Mouse (Mus musculus): ENCODE measurements around the gene Klhl7. TPM values are rescaled to one million over a fixed set of nuclear protein-coding genes. Genes with fewer than 3 reads are reported as not detected.

The Klhl7 gene
- polyA plus RNA-seq, 1 experiment from 2014 or later: 176 TPM

DNA sequence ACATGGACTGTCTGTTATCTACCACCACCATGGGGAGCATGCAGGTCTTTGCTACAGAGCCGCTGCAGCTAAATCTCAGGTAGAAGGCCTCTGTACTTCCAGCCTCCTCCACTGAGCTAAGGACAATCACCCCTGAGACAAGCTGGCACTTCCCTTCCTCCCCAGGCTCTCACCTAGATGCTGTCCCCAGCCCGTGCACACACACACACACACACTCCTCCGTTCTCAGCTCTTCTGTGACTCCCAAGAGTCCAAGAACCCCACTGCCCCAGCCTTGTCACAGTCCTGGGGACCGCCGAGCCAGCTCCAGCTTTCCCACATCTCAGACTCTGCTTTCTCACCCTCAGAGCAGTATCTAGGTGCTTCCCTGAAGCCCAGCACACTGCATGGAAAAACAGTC lies 83.6 kb downstream of the Klhl7 start:
- no peak for ATAC-seq
- 91% methylated on average over 5 of the region's 5 CpGs for WGBS
- H3K36me3 ChIP-seq (ENCODE audit: poor library complexity, severe bottlenecking): peaks cover 58% of the 10 kb centered on the region

DNA sequence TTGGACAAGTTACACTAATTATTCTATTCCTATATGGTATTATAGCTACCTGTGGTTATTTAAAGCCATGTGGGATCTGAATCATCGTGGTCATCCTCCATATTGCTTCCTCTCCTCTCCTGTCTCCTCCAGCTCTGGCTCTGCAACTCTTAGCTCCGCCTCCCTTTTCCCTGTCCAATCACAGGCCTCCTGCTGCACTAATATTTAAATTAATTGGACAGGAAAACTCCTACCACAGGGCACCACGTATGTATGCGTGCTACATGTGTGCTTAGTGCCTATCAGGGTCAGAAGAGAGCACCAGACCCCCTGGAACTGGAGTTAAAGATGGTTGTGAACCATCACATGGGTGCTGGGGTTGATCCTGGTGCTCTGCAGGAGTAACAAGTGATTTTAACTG lies 88.1 kb downstream of the Klhl7 start:
- Histone ChIP-seq H3K36me3 (ENCODE audit: poor library complexity, severe bottlenecking) (peaks cover 28% of the 10 kb centered on the region), H3K9me3 (replicated peaks) (peaks cover 7% of the 10 kb centered on the region), H3K27ac (no peak overlapping the region), H3K4me1 (peaks cover 5% of the 10 kb centered on the region), H3K27me3 (no peaks in the 10 kb centered on the region), H3K4me2 (no peak overlapping the region), H3K4me3 (no peak overlapping the region), H3K9ac (no peak overlapping the region)
- no peak for ATAC-seq
- WGBS: 74% methylated on average over 4 of the region's 4 CpGs

More for the DNA sequence above, 83.6 kb downstream of the Klhl7 start:
- H3K4me3 ChIP-seq: no peak overlapping the region
- H3K4me1 ChIP-seq: no peaks in the 10 kb centered on the region
- no peak overlapping the region for H3K4me2 ChIP-seq
- H3K9ac ChIP-seq: no peak overlapping the region
- peaks cover 7% of the 10 kb centered on the region for H3K9me3 ChIP-seq (replicated peaks)
- no peak overlapping the region for H3K27ac ChIP-seq
- H3K27me3 ChIP-seq: no peaks in the 10 kb centered on the region

DNA sequence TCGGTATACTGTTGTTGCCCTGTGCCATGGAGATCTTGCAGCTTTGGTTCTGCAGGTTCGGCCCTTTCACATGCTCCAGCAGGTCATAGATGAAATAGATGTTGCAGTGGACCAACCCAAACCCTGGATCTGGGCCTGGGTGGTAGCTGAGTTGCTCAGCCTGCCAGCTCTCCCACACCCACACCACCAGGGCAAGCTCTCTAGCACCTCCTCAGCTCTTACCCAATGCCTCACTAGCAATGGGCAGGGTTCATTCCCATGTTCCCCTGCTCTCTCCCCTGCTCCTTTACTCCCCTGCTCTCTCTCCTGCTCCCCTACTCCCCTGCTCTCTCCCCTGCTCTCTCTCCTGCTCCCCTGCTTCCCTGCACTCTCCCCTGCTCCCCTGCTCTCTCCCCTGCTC lies 91.4 kb downstream of the Klhl7 start:
- no peak overlapping the region for H3K9ac ChIP-seq
- H3K36me3 ChIP-seq (ENCODE audit: poor library complexity, severe bottlenecking): peaks cover 3% of the 10 kb centered on the region; the same call in 1 of the 2 replicates
- 74% methylated on average over 2 of the region's 2 CpGs for whole genome bisulfite sequencing
- no peak overlapping the region for H3K4me2 ChIP-seq
- no peak overlapping the region for H3K4me3 ChIP-seq
- ATAC-seq: no peak
- H3K9me3 ChIP-seq (replicated peaks): no peaks in the 10 kb centered on the region; the same call in 1 of the 2 replicates
- peaks cover 5% of the 10 kb centered on the region for H3K4me1 ChIP-seq
- no peak overlapping the region for H3K27ac ChIP-seq
- H3K27me3 ChIP-seq: no peaks in the 10 kb centered on the region

GRCm38 (mm10) chr5:24201006-24201405 lies 100.6 kb downstream of the Klhl7 start:
- H3K27me3 ChIP-seq: no peaks in the 10 kb centered on the region
- no peak overlapping the region for H3K27ac ChIP-seq
- no peak overlapping the region for H3K9ac ChIP-seq
- H3K9me3 ChIP-seq (replicated peaks): no peaks in the 10 kb centered on the region
- ATAC-seq: no peak
- H3K4me3 ChIP-seq: no peak overlapping the region
- WGBS: 79% methylated on average over 4 of the region's 4 CpGs
- no peak overlapping the region for H3K4me2 ChIP-seq
- no peaks in the 10 kb centered on the region for H3K36me3 ChIP-seq (ENCODE audit: poor library complexity, severe bottlenecking)
- H3K4me1 ChIP-seq: no peaks in the 10 kb centered on the region; the same call in 1 of the 2 replicates

DNA sequence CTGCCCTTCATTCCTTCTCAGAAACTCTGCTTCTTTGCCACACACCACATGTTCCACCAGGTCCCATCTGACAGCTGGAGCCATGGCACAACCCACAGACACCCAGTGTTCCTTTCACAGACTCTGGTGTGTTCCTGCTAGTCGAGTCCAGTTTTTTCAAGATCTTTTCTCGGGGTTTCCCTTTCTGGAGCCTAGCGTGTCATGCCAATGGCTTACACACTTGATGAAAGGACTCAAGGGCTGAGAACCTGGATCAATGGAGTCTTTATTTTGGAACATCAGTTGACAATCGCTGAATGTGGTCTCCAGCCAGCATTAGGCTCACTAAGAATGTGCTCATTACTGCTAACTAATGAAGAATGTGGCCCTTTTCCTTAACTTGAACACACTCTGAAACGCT lies 102.1 kb downstream of the Klhl7 start:
- Histone ChIP-seq H3K4me3 (no peak overlapping the region), H3K27me3 (no peaks in the 10 kb centered on the region), H3K9ac (no peak overlapping the region), H3K36me3 (ENCODE audit: poor library complexity, severe bottlenecking) (no peaks in the 10 kb centered on the region), H3K27ac (no peak overlapping the region; the same call in 1 of the 2 replicates), H3K4me2 (no peak overlapping the region), H3K9me3 (replicated peaks) (no peaks in the 10 kb centered on the region), H3K4me1 (no peaks in the 10 kb centered on the region; the same call in 1 of the 2 replicates)
- ATAC-seq: no peak
- WGBS: 16% methylated on average over 5 of the region's 5 CpGs

DNA sequence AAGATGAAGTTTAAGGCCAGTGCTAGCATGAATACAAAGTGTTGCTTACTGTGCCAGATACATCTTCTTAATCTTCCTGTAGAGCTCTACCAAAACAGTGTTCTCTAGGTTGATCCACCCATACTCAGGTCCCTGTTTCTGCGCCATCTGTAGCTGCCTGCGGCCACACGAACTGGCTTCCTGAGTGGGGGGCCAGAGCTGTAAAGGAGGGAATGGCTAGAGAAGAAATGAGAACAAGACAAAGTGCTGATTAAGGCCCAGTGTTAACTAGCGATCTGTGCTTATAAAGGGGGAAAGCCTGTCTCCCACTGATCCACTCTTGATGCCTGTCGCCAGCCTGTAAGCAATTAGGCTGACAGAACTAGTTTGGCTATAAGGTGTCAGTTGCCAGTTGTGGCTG lies 102.9 kb downstream of the Klhl7 start:
- Histone ChIP-seq H3K27me3 (no peaks in the 10 kb centered on the region), H3K4me3 (no peak overlapping the region), H3K9ac (no peak overlapping the region), H3K4me1 (no peaks in the 10 kb centered on the region; the same call in 1 of the 2 replicates), H3K9me3 (replicated peaks) (no peaks in the 10 kb centered on the region), H3K27ac (no peak overlapping the region), H3K4me2 (no peak overlapping the region), H3K36me3 (ENCODE audit: poor library complexity, severe bottlenecking) (no peaks in the 10 kb centered on the region)
- no peak for ATAC-seq
- WGBS: 71% methylated on average over 5 of the region's 5 CpGs

DNA sequence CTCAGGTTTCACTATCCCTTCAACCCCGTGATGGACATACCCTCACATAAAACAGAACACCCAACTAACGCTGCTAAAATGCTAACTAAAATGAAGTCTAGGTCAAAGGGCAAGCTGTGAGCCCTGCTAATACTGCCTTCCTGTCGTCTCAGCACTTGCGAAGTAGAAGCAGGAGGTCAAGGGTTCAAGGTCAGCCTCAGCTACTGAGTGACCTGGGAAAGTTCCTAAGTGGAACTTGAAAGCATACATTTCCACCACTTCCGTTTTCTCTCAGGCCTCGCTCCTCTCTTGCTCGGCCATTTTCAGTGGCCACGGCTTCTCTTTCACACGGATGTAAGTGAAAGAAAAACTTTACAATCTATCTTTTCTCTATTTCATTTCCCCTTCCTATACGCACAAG lies 107.6 kb downstream of the Klhl7 start:
- WGBS: 77% methylated on average over 10 of the region's 10 CpGs
- no peak for ATAC-seq
- H3K9ac ChIP-seq: no peak overlapping the region
- 0 out of 2 replicates have a peak, but pooled peaks cover 2% of the 10 kb centered on the region for H3K27me3 ChIP-seq
- no peaks in the 10 kb centered on the region for H3K36me3 ChIP-seq (ENCODE audit: poor library complexity, severe bottlenecking)
- H3K4me3 ChIP-seq: no peak overlapping the region
- no peak overlapping the region for H3K27ac ChIP-seq
- no peaks in the 10 kb centered on the region; the same call in 1 of the 2 replicates for H3K4me1 ChIP-seq
- H3K4me2 ChIP-seq: no peak overlapping the region
- no peaks in the 10 kb centered on the region for H3K9me3 ChIP-seq (replicated peaks)

DNA sequence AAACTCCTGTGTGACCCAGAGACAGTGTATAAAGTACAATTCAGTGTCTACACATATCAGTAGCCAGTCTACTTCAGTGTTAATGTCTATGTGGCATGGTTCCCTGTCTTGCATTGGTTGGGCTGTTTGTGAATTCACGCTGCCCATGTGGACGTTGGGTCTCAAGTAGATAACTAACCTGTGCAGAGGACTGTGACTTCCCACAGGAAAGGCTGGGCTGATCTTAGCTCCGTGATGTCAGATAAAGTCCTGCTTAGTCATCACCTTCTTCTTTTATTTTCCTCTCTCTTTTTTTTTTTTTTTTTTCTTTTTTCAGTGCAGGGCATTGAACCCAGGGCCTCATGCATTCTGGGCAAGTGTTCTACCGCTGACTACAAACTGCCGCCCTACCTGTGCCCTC lies 108.1 kb downstream of the Klhl7 start:
- Histone ChIP-seq H3K4me3 (no peak overlapping the region), H3K4me2 (no peak overlapping the region), H3K27me3 (0 out of 2 replicates have a peak, but pooled peaks cover 2% of the 10 kb centered on the region), H3K9me3 (replicated peaks) (no peaks in the 10 kb centered on the region), H3K9ac (no peak overlapping the region), H3K4me1 (no peaks in the 10 kb centered on the region; the same call in 1 of the 2 replicates), H3K27ac (no peak overlapping the region), H3K36me3 (ENCODE audit: poor library complexity, severe bottlenecking) (no peaks in the 10 kb centered on the region)
- no peak for ATAC-seq
- 91% methylated on average over 5 of the region's 5 CpGs for WGBS

Other genes starting within 250 kb of the Klhl7 start
- gene Fam126a, start 69.9 kb upstream of the Klhl7 start, polyA plus RNA-seq (2015; fragmentation: Nextera tagmentation; extraction: Ambion mirVana): 40.9 and 44.3 TPM in 2 replicates
- 15.2 and 17.0 TPM in 2 replicates for gene Nupl2, start 64.4 kb downstream of the Klhl7 start, polyA plus RNA-seq (2015; fragmentation: Nextera tagmentation; extraction: Ambion mirVana)